Mouse (Mus musculus): Measurements from ENCODE around the gene Ccdc15. TPM values are rescaled to one million over a fixed set of nuclear protein-coding genes. Genes with fewer than 3 reads are reported as not detected.

Ccdc15 gene
- 1 to 10 TPM; 1.2 to 1.4 TPM for total RNA-seq (2021)
- long read RNA-seq, experiment 1 = 0 reads
- long read RNA-seq, experiment 2, partial matches to known transcripts = 0 of 2 reads
- long read RNA-seq, experiment 2, other reads (novel, unspliced or antisense) = 2 of 2 reads

- peak; percentile 97 for DNase-seq
- intact Hi-C loops (cut with DNase I; ENCODE audit: low total_unique reads) = no loop called here
Measured at GRCm38 (mm10) chr9:37347988-37348642, at the start of gene Ccdc15. Gene Ccdc15 (minus strand): TSS chr9:37348432.

GRCm38 (mm10) chr9:37393482-37394131, 45.4 kb upstream of the Ccdc15 start:
- intact Hi-C loops (cut with DNase I; ENCODE audit: low total_unique reads) = no loop called here
- DNase-seq = no peak

DNA sequence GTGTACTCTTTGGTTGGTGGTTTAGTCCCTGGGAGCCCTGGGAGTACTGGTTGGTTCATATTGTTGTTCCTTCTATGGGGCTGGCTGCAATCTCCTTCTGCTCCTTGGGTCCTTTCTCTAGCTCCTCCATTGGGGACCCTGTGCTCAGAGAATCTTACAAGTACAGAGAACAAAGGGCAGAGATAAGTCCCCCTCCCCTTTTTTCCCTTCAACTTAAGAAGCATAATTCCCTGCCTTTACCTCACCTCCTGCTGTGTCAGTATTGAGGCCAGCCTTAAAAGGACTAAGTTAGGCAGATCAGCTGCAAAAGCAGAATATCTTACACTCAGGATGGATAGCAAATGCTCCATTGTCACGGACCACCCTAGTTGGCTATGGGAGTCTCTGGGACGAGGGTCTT, 43.8 kb upstream of the Ccdc15 start:
- intact Hi-C loops (cut with DNase I; ENCODE audit: low total_unique reads) = no loop called here
- DNase-seq = no peak

DNA sequence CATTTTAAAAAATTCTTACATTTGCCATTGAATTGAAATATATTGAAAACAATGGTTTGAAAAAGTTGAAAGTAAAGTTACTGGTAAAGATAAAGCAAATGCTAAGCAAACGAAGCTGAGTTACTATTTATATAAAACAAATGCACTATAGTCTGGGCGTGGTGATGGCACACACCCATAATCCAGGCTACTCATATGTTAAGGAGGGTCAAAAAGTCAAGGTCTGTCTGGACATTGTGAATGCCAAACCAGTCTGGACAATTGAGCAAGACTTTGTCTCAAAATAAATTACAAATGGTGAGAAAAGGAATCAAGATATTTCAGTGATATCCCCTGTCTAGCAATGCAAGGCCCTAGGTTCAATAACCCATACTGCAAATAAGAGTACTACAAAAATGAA, 42.7 kb upstream of the Ccdc15 start:
- intact Hi-C loops (cut with DNase I; ENCODE audit: low total_unique reads) = no loop called here
- no peak for DNase-seq

DNA sequence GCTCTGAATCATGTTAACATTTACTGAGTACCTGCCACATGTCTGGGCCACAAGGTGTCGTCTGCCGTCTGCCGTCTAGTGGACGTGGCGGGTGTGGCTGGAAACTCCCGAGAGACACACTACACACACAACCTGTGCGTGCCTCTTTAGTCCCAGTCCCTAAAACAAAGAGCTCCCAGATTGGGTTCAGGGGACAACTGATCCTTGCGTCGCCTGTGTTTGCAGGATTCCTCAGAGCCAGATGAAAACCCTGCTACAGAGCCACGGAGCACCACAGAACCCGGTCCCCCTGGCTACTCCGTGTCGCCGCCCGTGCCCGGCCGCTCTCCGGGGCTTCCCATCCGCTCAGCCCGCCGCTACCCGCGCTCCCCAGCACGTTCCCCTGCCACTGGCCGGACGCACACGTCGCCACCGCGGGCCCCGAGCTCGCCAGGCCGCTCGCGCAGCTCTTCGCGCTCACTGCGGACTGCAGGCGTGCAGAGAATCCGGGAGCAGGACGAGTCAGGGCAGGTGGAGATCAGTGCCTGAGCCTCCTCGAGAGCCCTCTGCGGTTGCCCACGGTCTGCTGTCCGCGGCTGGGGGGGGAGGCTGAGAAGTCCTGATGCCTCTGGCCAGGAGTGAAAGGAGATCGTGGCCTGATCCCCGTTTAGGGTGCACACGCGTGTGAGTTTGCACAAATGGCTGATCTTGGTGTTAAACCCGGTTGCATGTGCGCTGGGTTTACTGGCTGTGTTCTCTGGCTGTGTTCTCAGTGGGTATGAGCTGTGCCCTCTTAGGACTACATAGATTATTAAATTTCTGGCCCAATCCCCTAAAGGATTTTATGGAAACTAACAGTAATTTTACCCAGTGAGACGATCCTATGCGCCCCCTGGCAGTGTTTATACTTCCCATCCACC, 36.3 kb upstream of the Ccdc15 start:
- DNase-seq = peak; percentile 45
- intact Hi-C loops (cut with DNase I; ENCODE audit: low total_unique reads) = no loop called here

DNA sequence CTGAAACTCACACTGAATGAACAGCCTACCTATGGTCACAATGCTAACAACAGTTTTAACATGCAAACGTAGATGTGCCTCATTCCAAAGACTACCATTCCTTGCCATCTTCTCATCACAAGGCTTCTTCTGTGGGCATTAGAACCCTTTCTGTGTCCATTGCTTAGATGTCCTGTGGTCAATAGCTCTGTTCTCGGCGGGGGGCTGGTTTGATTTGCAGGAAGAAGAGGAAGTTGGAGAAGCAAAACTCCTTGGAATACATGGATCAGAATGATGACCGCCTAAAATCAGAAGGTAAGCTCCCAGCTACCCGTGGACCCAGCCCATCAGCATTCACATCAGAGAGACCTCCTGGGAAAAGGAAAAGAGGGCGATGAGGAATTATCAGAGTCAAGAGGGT, 34.9 kb upstream of the Ccdc15 start:
- no peak for DNase-seq
- intact Hi-C loops (cut with DNase I; ENCODE audit: low total_unique reads) = no loop called here

- intact Hi-C loops (cut with DNase I; ENCODE audit: low total_unique reads) = no loop called here
- no peak for DNase-seq
Measured at GRCm38 (mm10) chr9:37375718-37376117, 27.5 kb upstream of the Ccdc15 start.

DNA sequence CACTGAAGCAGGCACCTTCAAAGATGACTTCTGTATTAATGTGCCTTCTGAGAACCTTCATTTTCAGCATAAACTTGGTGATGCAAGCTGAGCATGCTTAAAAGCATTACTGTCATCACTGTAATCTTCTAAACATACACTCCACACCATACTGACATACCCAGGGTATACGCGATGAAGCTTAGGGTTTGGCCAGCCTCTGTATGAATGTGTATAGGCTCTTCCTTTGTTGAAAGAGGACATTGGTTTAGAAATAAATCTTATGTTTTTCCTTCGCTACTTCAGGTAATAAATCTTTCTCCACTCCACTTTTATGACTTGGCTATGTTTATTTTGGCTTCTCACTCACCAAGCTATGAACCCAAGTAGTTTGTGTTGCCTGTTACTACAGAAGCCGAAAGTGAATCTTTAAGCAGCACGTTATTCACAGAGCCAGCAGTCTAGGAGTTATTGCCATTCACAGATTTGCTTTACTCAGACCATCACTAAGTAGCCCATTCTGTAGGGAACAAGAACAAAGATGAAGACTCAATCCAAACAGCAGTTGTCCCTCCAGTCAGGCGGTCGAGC, 23.1 kb upstream of the Ccdc15 start:
- no peak for DNase-seq
- intact Hi-C loops (cut with DNase I; ENCODE audit: low total_unique reads) = no loop called here

- no peak for DNase-seq
- intact Hi-C loops (cut with DNase I; ENCODE audit: low total_unique reads) = no loop called here
Measured at GRCm38 (mm10) chr9:37368860-37369259, 20.6 kb upstream of the Ccdc15 start.

DNA sequence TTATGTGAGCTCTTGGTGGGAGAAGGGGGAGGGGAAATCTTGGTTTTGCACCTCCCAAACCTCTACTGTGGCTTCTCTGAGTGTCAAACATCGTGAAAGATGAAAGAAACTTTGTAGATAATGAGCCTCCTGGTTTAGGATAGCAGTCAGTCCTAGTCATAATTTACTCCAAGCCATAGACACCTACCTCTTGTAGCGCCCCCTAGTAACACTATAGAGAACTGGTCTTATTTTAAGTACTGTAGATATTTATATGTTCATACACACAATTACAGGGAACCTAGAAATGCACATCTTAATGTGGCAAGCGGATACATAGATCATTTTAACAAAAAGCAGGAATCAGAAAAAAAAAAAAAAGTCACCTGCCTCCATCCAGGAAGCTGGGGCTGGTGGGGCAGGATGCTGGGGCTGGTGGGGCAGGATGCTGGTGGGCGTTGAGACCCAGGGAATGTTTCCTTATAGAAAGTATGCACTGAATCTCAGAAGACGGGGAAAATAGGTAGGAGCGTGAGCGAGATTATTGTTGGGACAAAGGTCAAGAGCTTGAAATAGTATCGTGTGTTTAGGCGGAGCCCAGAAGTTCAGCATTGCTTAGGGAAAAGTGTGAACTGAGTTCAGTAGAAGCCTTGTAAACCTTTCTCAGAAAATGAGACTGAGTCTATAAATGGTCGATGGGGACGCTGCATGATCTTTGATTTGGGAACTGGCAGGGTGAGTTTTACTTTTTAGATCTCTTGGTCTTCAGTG, 20.0 kb upstream of the Ccdc15 start:
- DNase-seq = no peak
- intact Hi-C loops (cut with DNase I; ENCODE audit: low total_unique reads) = no loop called here

GRCm38 (mm10) chr9:37367301-37368080, 19.3 kb upstream of the Ccdc15 start, which contains the start of gene Hepacam:
Gene Hepacam (plus strand): TSS chr9:37367351.
- intact Hi-C loops (cut with DNase I; ENCODE audit: low total_unique reads) = no loop called here
- no peak for DNase-seq

GRCm38 (mm10) chr9:37365706-37366105, 17.5 kb upstream of the Ccdc15 start:
- DNase-seq = no peak
- intact Hi-C loops (cut with DNase I; ENCODE audit: low total_unique reads) = no loop called here

GRCm38 (mm10) chr9:37364392-37364791, 16.2 kb upstream of the Ccdc15 start:
- intact Hi-C loops (cut with DNase I; ENCODE audit: low total_unique reads) = no loop called here
- DNase-seq = no peak

DNA sequence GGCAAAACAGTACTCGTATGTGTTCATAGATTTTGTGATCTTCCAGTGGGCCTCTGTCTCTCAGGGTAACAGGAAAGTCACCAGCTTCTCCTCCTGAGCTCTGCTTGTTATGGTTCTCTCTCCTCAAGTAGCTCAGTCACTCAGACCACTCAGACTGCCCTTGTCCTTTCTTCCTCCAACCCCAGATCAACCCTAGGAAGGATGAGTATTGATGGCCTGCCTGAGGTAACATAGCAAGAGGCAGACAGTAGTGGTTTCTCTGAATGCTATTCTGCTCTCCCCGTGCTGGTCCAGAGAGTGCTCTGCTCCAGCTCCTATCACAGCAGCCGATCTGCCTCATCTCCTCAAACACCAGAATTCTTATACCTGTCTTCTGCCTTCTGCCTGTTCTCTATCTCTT, 15.3 kb upstream of the Ccdc15 start:
- intact Hi-C loops (cut with DNase I; ENCODE audit: low total_unique reads) = no loop called here
- DNase-seq = no peak

DNA sequence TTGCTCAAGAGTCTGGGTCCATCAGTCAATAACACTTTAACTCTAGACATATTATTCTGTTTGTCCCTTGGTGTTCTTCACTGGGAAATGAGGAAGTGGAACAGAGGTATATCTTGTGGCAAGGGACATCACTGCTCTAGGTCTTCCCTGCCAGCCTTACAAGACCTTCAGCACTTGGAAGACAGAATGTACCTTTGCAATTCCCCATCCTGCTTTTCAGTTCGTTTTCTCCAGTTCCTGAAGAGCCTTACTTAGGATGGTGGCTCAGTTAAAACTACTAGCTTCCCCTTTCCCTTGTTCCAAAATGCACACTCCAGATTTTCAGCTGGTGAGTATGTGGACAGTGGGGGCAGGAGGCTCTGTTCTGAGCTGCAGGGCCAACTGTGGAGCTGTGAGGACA, 14.6 kb upstream of the Ccdc15 start:
- DNase-seq = no peak
- intact Hi-C loops (cut with DNase I; ENCODE audit: low total_unique reads) = no loop called here

DNA sequence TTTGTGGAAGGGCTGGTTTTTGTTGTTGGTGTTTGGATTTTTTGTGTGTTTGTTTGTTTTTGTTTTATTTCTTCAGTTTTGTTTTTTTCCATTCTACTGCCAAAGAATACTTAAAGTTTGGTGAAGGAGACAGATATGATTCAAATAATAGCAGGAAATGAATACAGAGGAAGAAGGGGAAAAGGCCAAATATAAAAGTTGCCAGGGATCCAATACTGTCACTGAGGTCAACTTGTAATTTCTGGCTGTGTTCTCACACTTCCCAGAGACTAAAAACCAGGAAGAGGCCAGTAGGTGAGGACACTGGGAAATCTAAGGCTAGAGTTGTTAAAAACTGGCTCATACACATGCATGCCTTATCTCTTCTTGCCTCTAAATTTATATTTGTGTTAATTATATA, 13.9 kb upstream of the Ccdc15 start:
- no peak for DNase-seq
- intact Hi-C loops (cut with DNase I; ENCODE audit: low total_unique reads) = no loop called here

DNA sequence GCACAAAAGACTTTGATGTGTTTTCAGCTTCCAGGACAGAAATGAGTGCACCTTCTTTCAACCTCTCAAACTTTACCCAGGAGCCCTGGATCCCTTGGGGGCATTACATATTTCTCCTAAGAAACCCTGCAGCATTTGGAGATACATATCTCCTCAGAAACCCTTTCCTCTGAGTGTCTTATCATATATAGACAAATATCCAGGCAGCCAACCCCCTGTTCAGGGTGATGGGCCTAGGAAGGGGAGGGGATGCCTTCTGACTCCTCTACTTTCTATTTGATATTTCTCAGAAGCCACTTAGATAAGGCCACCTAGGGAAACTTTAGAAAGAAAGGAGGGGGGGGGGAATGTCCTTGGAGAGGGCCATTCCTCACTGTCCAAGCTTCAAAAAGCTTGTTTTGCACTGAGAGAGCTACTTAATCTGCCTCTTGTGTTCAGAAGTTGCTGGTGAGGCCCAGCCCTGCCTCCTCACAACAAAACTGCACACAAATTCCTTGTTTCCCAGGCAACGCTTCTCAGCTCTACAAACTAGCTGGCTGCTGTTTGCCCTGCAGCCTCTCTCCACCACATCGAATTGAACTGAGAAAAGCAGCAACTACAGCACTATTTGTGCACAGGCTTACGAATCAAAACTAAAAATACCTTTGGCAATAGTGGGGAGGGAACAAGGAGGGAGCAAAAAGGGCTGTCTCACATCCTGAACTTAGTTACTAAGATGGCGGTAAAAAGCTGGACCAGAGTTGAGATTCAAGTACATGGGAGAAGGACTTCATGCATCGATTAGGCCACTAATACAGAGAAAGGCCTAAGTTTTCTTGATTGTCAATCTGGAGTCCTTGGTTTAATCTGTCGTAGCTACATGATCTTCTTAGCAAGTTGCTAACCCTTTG, 11.3 kb upstream of the Ccdc15 start:
- no peak for DNase-seq
- intact Hi-C loops (cut with DNase I; ENCODE audit: low total_unique reads) = no loop called here

Measured in gastrocnemius, postnatal 14 days (tissue).